Mouse (Mus musculus): ENCODE results near the gene Tmed4. TPM values are rescaled to one million over a fixed set of nuclear protein-coding genes. Genes with fewer than 3 reads are reported as not detected.

The Tmed4 gene
- polyA plus RNA-seq (2017; shearing (Covaris generic)) = 10 to 100 TPM; 47.8 to 78.4 TPM

DNA sequence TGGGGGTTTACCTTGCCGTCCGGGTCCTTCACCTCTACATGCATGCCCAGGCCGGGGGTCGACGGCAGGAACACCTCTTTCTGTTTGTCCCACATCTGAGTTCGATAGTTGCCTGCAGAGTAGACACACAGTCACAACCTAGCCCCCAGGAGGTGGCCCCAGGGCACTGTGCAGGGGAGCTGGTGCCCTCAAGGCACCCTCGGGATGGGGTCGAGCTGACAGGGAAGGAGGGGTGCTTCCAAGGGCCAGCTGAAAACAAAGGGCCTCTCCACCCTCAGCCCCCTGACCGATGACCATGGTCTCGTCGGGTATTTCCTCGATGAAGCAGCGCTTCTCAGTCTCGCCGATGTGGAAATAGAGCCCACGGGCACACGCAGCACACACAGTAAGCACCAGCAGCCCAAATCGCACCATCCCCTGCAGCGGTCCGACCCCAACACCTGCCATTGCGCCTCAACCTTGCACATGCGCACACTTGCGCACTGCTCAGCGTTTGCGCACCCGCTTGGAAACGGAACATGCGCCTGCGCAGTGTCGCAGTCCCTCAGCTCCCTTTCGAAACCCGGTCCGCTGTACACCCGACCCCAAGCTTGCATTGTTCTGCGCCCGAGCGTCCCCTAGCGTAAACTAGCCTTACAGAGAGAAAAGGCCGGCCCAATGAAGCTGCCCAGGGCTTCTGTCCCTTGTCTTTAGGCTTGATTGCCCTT lies at the start of gene Tmed4:
Gene Tmed4, minus strand, starts transcription at position 484 of the 707 bp plus-strand sequence.

DNA sequence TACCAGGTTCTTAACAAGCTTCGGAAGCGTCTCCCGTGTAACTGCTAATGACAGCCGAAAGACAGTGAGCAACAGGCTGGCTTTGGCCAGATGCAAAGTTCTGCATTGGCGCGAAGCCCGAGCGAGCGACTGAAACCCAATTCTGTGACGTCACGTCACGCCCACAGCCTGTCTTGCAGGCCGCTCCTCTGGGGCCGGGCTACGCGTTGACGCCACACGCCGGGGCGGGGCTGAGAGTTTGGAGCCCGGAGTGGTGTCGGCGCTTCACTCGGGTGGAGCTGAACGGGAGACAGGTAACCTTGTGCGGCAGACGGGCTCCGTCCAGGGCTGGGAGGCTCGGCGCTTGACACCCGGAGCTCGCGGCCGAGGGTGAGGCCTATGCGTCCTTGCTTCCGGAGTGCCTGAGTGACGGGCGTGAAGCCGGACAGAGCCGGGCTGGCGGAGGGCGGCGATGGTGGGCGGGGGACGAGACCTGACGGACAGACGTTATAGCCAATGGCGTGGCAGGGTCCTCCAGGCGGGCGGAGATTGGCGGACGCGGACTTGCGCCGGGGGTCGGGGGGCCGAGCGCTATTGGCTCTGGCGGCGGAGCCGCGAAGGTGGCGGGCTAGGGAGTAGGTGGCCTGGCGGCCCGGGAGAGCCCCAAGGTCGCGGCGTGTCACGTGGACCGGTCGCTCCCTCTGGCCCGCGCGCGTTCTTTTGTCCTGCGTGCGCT lies 16.9 kb upstream of the Tmed4 start, which contains the start of gene Ogdh:
Gene Ogdh, plus strand, starts transcription at position 233 of the 715 bp plus-strand sequence.

DNA sequence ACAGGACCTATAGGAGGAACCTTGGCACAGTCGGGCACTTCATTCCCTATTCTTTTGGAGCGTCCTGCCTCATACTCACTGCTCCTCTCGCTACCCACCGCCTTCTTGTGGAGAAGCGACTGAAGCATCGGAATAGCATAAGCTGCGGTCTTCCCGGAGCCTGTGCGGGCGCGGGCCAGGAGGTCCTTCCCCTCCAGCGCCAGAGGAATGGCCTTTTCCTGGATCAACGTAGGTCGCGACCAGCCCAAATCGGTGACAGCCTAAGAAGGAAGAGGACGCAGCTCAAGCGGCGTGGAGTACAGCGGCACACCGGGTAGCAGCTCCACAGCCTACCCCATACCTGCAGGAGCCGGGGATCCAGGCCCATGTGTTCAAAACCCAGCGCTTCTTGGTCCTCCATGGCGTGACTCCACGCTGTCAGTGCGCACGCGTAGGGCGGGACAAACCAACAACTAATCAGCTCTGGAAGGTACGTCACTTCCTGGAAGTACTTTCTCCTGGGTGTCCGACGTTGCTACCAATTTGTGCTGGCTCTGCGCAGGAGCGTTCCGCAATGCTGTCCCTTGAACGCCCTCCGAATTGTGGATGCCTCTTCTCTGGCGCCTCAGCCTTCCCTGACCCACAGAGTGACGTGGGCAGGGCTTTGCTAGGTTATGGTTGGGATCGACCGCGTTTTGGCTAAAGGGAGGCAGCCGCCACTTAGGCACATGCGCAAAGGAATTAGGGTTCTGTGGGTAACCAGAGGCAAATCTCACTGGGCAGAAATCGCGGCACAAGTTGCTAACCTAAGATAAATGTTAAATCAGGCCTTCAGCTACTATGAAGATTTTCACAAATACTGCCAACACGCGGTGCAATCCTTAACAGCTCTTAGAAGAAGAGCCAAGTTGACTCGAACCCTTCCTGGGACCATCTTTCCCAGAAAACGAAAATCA lies 7.1 kb downstream of the Tmed4 start, which contains the start of gene Ddx56:
Gene Ddx56, minus strand, starts transcription at position 453 of the 935 bp plus-strand sequence.

DNA sequence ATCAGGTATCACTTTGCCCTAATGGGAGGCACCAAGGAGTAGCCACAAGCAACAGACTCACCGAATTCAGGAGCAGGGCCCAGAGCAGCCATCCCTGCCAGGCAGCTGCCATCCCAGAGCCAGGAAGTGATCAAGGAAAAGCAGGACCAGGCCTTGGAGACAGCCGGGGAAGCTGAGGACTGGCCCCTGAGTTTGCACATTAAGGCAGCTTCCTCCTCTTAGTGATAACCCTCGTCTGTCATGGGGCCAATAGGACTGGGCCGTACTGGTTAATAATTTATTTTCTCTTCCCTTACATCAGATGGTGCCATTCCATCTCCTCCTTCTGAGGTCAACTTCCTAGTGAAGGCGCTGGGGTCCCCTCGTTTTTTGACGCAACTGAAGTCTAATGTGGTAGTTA lies 44.7 kb downstream of the Tmed4 start, which contains the start of gene Npc1l1:
Gene Npc1l1, minus strand, starts transcription at position 132 of the 400 bp plus-strand sequence.

Other genes with a start within 250 kb of the Tmed4 start
- gene Camk2b, start 208.5 kb downstream of the Tmed4 start, polyA plus RNA-seq (2017; shearing (Covaris generic)) = 1 to 10 TPM; 2.1 to 8.6 TPM
- under 1 TPM in 1 of 2 experiments, not detected in 1; 0.23 TPM for gene A730071L15Rik, start 74.8 kb downstream of the Tmed4 start, polyA plus RNA-seq (2017; shearing (Covaris generic))
- 10 to 100 TPM; 39.0 to 42.2 TPM for gene Nudcd3, start 74.5 kb downstream of the Tmed4 start, polyA plus RNA-seq (2017; shearing (Covaris generic))
- gene Npc1l1, start 44.7 kb downstream of the Tmed4 start, polyA plus RNA-seq (2017; shearing (Covaris generic)) = under 1 TPM; 0.19 to 0.22 TPM
- gene Ddx56, start 7.1 kb downstream of the Tmed4 start, polyA plus RNA-seq (2017; shearing (Covaris generic)) = 10 to 100 TPM; 58.0 to 82.9 TPM
- gene Ogdh, start 16.8 kb upstream of the Tmed4 start, polyA plus RNA-seq (2017; shearing (Covaris generic)) = 100 to 1,000 TPM; 129 to 187 TPM
- gene Zmiz2, start 114.2 kb upstream of the Tmed4 start, polyA plus RNA-seq (2017; shearing (Covaris generic)) = 10 to 100 TPM; 62.6 to 95.1 TPM
- gene Ppia, start 140.6 kb upstream of the Tmed4 start, polyA plus RNA-seq (2017; shearing (Covaris generic)) = 1,000 to 10,000 TPM; 4,126 to 4,496 TPM
- 100 to 1,000 TPM; 241 to 279 TPM for gene H2afv, start 169.6 kb upstream of the Tmed4 start, polyA plus RNA-seq (2017; shearing (Covaris generic))
- gene Purb, start 201.0 kb upstream of the Tmed4 start, polyA plus RNA-seq (2017; shearing (Covaris generic)) = 10 to 100 TPM; 23.5 to 23.7 TPM
- 100 to 1,000 TPM; 122 to 222 TPM for gene Myo1g, start 246.1 kb upstream of the Tmed4 start, polyA plus RNA-seq (2017; shearing (Covaris generic))

Measured in activated CD4-positive, CD25-positive, alpha-beta regulatory T cell (primary cell).